8 mouse cellular contexts compared by ENCODE assay signal in the genomic region with DNA sequence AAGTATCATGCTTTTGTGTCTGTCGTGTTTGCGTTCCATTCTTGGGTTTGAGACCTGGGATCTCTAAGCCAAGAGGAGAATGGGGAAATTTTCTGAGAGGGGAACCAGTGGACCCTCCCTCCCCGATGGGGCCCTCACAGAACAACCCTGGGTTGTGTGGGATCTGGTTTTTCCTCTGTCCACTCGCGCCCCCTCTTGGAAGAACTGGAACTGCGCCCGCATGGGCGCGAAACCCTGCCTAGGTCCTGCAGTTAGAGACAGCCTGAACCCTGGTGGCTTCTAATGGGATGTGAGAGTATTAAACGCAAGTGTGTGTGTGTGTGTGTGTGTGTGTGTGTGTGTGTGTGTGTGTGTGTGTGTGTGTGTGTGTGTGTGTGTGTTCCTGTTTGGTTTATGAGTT. TPM values are rescaled to one million over a fixed set of nuclear protein-coding genes. Genes with fewer than 3 reads are reported as not detected.
DNase-seq lines count a peak whose midpoint lies in the region; ATAC-seq lines count a peak whose summit lies in the region.

No protein-coding gene starts in this region.

- H3K4me2 ChIP-seq in forebrain, embryonic 15.5 days (replicated peaks) = no peak overlapping the region
- H3K4me2 ChIP-seq in hindbrain, embryonic 16.5 days (ENCODE audit: low read length) = no peak overlapping the region
- peak overlapping the region; percentile 57 for H3K4me2 ChIP-seq in liver, embryonic 12.5 days

- peak; percentile 65 to 70 for DNase-seq in layer of hippocampus, postnatal 10 days (ENCODE audit: low spot score in 2 of 2)
- no peak for DNase-seq in layer of hippocampus, adult 9-10 months (ENCODE audit: low spot score)
- peak; percentile 58 for DNase-seq in adrenal gland, adult 8-10 months
- DNase-seq in neural tube, embryonic 10.5 days (ENCODE audit: extremely low spot score, low spot score) = peak; percentile 87
- no peak for DNase-seq in Muller cell, postnatal 12 days (ENCODE audit: inconsistent ontology term)

- no peak overlapping the region for H3K27ac ChIP-seq in forebrain, embryonic 15.5 days (replicated peaks)
- H3K27ac ChIP-seq in hindbrain, embryonic 16.5 days (ENCODE audit: low read depth, low read length) = no peak overlapping the region
- H3K27ac ChIP-seq in liver, embryonic 12.5 days = peak overlapping the region; percentile 90; the same call in 1 of the 2 replicates

- peaks cover 32% of the 10 kb centered on the region for H3K4me1 ChIP-seq in forebrain, embryonic 15.5 days
- peaks cover 10% of the 10 kb centered on the region for H3K4me1 ChIP-seq in hindbrain, embryonic 16.5 days (ENCODE audit: control insufficient read depth, insufficient read depth, low read depth, low read length)
- H3K4me1 ChIP-seq in liver, embryonic 12.5 days = peaks cover 55% of the 10 kb centered on the region

- H3K4me3 ChIP-seq in forebrain, embryonic 15.5 days = no peak overlapping the region
- H3K4me3 ChIP-seq in hindbrain, embryonic 16.5 days (ENCODE audit: low read length) = no peak overlapping the region
- H3K4me3 ChIP-seq in liver, embryonic 12.5 days = no peak overlapping the region

- H3K9me3 ChIP-seq in forebrain, embryonic 15.5 days = no peaks in the 10 kb centered on the region
- no peaks in the 10 kb centered on the region for H3K9me3 ChIP-seq in hindbrain, embryonic 16.5 days (ENCODE audit: control insufficient read depth, low read length)
- no peaks in the 10 kb centered on the region for H3K9me3 ChIP-seq in liver, embryonic 12.5 days (replicated peaks)

- ATAC-seq in forebrain, embryonic 15.5 days (replicated peaks) = peak; percentile 67; the same call in 1 of the 2 replicates
- 0 out of 2 replicates have a peak, but pooled peaks have one; percentile 49 for ATAC-seq in hindbrain, embryonic 16.5 days
- ATAC-seq in liver, embryonic 12.5 days = peak; percentile 61

- no peaks in the 10 kb centered on the region for H3K36me3 ChIP-seq in forebrain, embryonic 15.5 days
- no peaks in the 10 kb centered on the region for H3K36me3 ChIP-seq in hindbrain, embryonic 16.5 days (ENCODE audit: control insufficient read depth, insufficient read depth, low read length)
- 0 out of 2 replicates have a peak, but pooled peaks cover 4% of the 10 kb centered on the region for H3K36me3 ChIP-seq in liver, embryonic 12.5 days

- H3K27me3 ChIP-seq in forebrain, embryonic 15.5 days = no peaks in the 10 kb centered on the region
- no peaks in the 10 kb centered on the region; the same call in 1 of the 2 replicates for H3K27me3 ChIP-seq in hindbrain, embryonic 16.5 days (replicated peaks; ENCODE audit: control insufficient read depth, insufficient read depth, low read length)
- no peaks in the 10 kb centered on the region for H3K27me3 ChIP-seq in liver, embryonic 12.5 days (replicated peaks)

- no peak overlapping the region for H3K9ac ChIP-seq in forebrain, embryonic 15.5 days (replicated peaks)
- H3K9ac ChIP-seq in hindbrain, embryonic 16.5 days (ENCODE audit: low read depth, low read length) = no peak overlapping the region
- peak overlapping the region; percentile 50; the same call in 1 of the 2 replicates for H3K9ac ChIP-seq in liver, embryonic 12.5 days

- 17% methylated on average over 10 of the region's 10 CpGs for WGBS in forebrain, embryonic 15.5 days
- WGBS in hindbrain, embryonic 16.5 days = 24% methylated on average over 10 of the region's 10 CpGs
- WGBS in liver, embryonic 12.5 days (ENCODE audit: insufficient replicate concordance) = 13% methylated on average over 10 of the region's 10 CpGs

RNA-seq across cellular contexts. Expression of a gene that starts 6.4 kb away (rescaled TPM):
- total RNA-seq in layer of hippocampus, postnatal 10 days (2021) = 10 to 100 TPM; 29.0 to 31.2 TPM
- 10 to 100 TPM; 38.9 to 74.3 (median 55.1) TPM for total RNA-seq in adrenal gland, adult 8-10 months (2022)
- 26.3 and 32.0 TPM in 2 replicates for polyA plus RNA-seq in forebrain, embryonic 15.5 days (2015; fragmentation: Nextera tagmentation; extraction: Ambion mirVana)
- polyA plus RNA-seq in hindbrain, embryonic 16.5 days (2015; fragmentation: Nextera tagmentation; extraction: Ambion mirVana) = 56.8 and 68.4 TPM in 2 replicates
- polyA plus RNA-seq in liver, embryonic 12.5 days (2016; fragmentation: Nextera tagmentation; extraction: Ambion mirVana) = 28.1 and 30.6 TPM in 2 replicates

RNA-seq across cellular contexts. Expression of a gene that starts 11.5 kb away (rescaled TPM):
- total RNA-seq in layer of hippocampus, postnatal 10 days (2021) = 1 to 10 TPM; 2.1 to 2.5 TPM
- total RNA-seq in adrenal gland, adult 8-10 months (2022) = 1 to 10 TPM; 1.3 to 4.4 (median 2.7) TPM
- polyA plus RNA-seq in forebrain, embryonic 15.5 days (2015; fragmentation: Nextera tagmentation; extraction: Ambion mirVana) = 4.3 and 4.4 TPM in 2 replicates
- 6.7 and 7.0 TPM in 2 replicates for polyA plus RNA-seq in hindbrain, embryonic 16.5 days (2015; fragmentation: Nextera tagmentation; extraction: Ambion mirVana)
- polyA plus RNA-seq in liver, embryonic 12.5 days (2016; fragmentation: Nextera tagmentation; extraction: Ambion mirVana) = 2.5 and 3.4 TPM in 2 replicates

RNA-seq across cellular contexts. Expression of a gene that starts 55.6 kb away (rescaled TPM):
- total RNA-seq in layer of hippocampus, postnatal 10 days (2021) = 10 to 100 TPM; 25.3 to 25.7 TPM
- total RNA-seq in adrenal gland, adult 8-10 months (2022) = 10 to 100 TPM; 28.1 to 32.3 (median 29.7) TPM
- 33.6 and 34.4 TPM in 2 replicates for polyA plus RNA-seq in forebrain, embryonic 15.5 days (2015; fragmentation: Nextera tagmentation; extraction: Ambion mirVana)
- polyA plus RNA-seq in hindbrain, embryonic 16.5 days (2015; fragmentation: Nextera tagmentation; extraction: Ambion mirVana) = 32.2 and 36.7 TPM in 2 replicates
- 26.4 and 27.2 TPM in 2 replicates for polyA plus RNA-seq in liver, embryonic 12.5 days (2016; fragmentation: Nextera tagmentation; extraction: Ambion mirVana)

Comparison
In these comparisons a context has a peak if more than half of its experiments do, and no peak if none do; other contexts are left out.
1. DNase-seq: peak in layer of hippocampus, postnatal 10 days (2 of 2), adrenal gland, adult 8-10 months (single experiment) and neural tube, embryonic 10.5 days (single experiment); none in layer of hippocampus, adult 9-10 months (single experiment) and Muller cell, postnatal 12 days (single experiment).
2. Peak in every context shown above with its lines, with median percentiles within 50 percentile points of each other: ATAC-seq.